Mouse (Mus musculus) intestine, postnatal 0 days (tissue): ENCODE results near the gene Klhl29. TPM values are rescaled to one million over a fixed set of nuclear protein-coding genes. Genes with fewer than 3 reads are reported as not detected.

Experiments used
- ATAC-seq: fragments of 200-750 bp; cut with Nextera tagmentation; 2 replicates; pipeline ENCODE4 v1.8.0; 2017; ENCODE audit warnings: mild to moderate bottlenecking, moderate TSS enrichment, moderate library complexity
- H3K27ac ChIP-seq: fragments of 300-500 bp; sonication (generic); 2 replicates; pipeline ENCODE4 v1.5.1; 2014; ENCODE audit warnings: mild to moderate bottlenecking, low read depth, low read length, moderate library complexity
- H3K27me3 ChIP-seq: fragments of 300-500 bp; sonication (generic); replicated peaks from 2 replicates; pipeline ENCODE4 v1.6.1; 2014; ENCODE audit warnings: low read length, mixed read lengths; ENCODE audit not compliant: control insufficient read depth, insufficient read depth
- H3K36me3 ChIP-seq: fragments of 300-500 bp; sonication (generic); 2 replicates; pipeline ENCODE4 v1.6.1; 2014; ENCODE audit warnings: mild to moderate bottlenecking, moderate library complexity; ENCODE audit not compliant: control insufficient read depth, insufficient read depth
- H3K4me1 ChIP-seq: fragments of 300-500 bp; sonication (generic); replicated peaks from 2 replicates; pipeline ENCODE4 v1.6.1; 2014; ENCODE audit warnings: antibody characterized with exemption, low read length, mixed read lengths; ENCODE audit not compliant: control insufficient read depth, insufficient read depth
- H3K4me2 ChIP-seq: fragments of 300-500 bp; sonication (generic); replicated peaks from 2 replicates; pipeline ENCODE4 v1.6.1; 2014; ENCODE audit warnings: low read depth, mild to moderate bottlenecking, moderate library complexity
- H3K4me3 ChIP-seq: fragments of 300-500 bp; sonication (generic); 2 replicates; pipeline ENCODE4 v1.5.1; 2014; ENCODE audit warnings: low read depth, low read length
- H3K9ac ChIP-seq: fragments of 300-500 bp; sonication (generic); 2 replicates; pipeline ENCODE4 v1.6.1; 2014; ENCODE audit warnings: mild to moderate bottlenecking, low read depth, low read length
- H3K9me3 ChIP-seq: fragments of 300-500 bp; sonication (generic); 2 replicates; pipeline ENCODE4 v1.6.1; 2016; ENCODE audit warnings: mixed run types; ENCODE audit not compliant: control insufficient read depth
- CTCF ChIP-seq: sonication (generic); IDR thresholded peaks from 2 replicates; pipeline ENCODE4 v1.5.1; 2016; ENCODE audit warnings: low read depth, mild to moderate bottlenecking, control low read depth, antibody characterized with exemption, moderate library complexity
- WGBS: fragments of 180-500 bp; shearing (Covaris S2); extraction: QIAGEN DNeasy Blood & Tissue Kit; methylation state at CpG from one replicate; pipeline ENCODE4 v1.1.7; 2014; 5-methylcytosine and 5-hydroxymethylcytosine counted together
- polyA plus RNA-seq: library from polyadenylated mRNA; unstranded; fragments of >200 nt; fragmentation: Nextera tagmentation; extraction: Ambion mirVana; gene quantifications from 2 replicates; pipeline ENCODE4 v1.2.1, GENCODE M21; 2015

Gene Klhl29
- polyA plus RNA-seq, 1 experiment from 2014 or later: 0.34 TPM

DNA sequence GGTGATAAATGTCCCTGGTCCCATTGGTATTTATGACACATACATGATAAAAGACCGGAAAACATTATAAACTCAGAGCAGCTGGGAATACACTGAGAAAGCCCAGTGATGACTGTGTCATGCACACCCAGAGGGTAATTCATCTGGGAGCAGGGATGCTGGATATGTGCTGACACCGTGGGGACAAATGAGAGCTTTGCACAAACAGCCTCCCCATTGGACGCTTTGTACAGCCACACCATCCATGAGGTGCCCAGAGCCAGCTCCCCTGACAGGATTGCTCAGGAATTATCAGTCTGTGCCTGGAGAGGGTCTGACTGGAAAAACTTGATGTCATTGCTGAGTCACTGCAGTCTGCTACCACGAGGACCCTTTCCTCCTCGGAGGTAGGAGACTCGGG is 266.9 kb downstream of the Klhl29 start:
- H3K4me2 ChIP-seq: no peak overlapping the region
- H3K27ac ChIP-seq: no peak overlapping the region
- H3K9me3 ChIP-seq: no peaks in the 10 kb centered on the region
- TF ChIP-seq CTCF: no peak
- no peak for ATAC-seq
- H3K4me3 ChIP-seq: no peak overlapping the region
- no peak overlapping the region for H3K9ac ChIP-seq
- H3K36me3 ChIP-seq: no peaks in the 10 kb centered on the region
- H3K4me1 ChIP-seq: no peaks in the 10 kb centered on the region
- H3K27me3 ChIP-seq: no peaks in the 10 kb centered on the region
- WGBS: 22% methylated on average over 6 of the region's 6 CpGs

DNA sequence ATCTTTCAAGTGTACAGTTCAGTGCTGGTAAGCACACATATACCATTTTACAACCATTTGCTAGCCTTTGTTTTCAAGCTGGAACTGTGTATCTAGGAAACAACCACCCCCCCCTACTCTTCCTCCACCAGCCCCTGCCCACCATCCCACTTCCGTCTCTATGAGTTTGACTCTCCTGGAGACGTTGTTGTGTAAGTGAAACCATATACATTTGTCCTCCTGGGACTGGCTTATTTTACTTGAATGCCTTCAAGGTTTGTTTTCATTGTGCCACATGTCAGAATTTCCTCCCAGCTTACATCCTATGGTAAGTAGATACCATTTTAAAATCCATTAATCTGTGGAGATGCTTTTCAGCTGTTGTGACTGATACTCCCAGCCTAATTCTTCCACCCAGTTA is 267.7 kb downstream of the Klhl29 start:
- 58% methylated on average over 2 of the region's 2 CpGs for WGBS
- no peak overlapping the region for H3K4me3 ChIP-seq
- no peaks in the 10 kb centered on the region for H3K27me3 ChIP-seq
- H3K36me3 ChIP-seq: no peaks in the 10 kb centered on the region
- no peak overlapping the region for H3K9ac ChIP-seq
- no peak overlapping the region for H3K27ac ChIP-seq
- no peaks in the 10 kb centered on the region for H3K4me1 ChIP-seq
- no peak overlapping the region for H3K4me2 ChIP-seq
- ATAC-seq: no peak
- TF ChIP-seq CTCF: no peak
- no peaks in the 10 kb centered on the region for H3K9me3 ChIP-seq

DNA sequence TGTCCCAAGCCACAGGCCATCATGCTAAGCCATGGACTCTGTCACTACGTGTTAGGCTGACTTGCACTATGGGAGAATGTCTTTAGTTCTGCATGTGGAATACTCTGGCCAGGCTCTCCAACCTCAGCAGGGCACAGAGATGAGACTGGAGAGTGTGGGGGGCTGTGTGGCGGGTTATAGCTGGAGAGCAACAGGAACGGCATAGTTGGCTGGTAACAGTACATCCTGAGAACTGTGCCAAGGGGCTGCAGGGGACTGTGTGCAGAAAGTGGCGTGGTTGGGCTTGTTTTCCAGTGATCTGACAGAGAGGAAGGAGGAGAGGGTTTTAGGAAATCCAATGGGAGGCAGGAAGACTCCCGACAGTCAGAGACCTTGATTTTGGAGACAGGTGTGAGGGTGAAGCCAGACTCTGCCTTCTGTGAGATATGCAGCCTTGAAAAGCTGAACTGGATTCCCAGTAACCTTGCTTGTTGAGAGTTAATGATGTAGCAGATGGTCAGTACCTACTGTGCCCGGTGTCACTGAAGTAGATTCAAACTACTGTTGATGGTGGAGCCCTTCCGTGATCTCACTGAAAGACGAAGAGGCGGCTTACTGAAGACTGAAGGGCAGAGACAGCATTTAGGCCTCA is 270.9 kb downstream of the Klhl29 start:
- Histone ChIP-seq H3K4me2 (no peak overlapping the region), H3K4me1 (no peaks in the 10 kb centered on the region), H3K9ac (no peak overlapping the region), H3K36me3 (no peaks in the 10 kb centered on the region), H3K4me3 (no peak overlapping the region), H3K9me3 (no peaks in the 10 kb centered on the region), H3K27me3 (no peaks in the 10 kb centered on the region), H3K27ac (no peak overlapping the region)
- ATAC-seq: no peak
- WGBS: 84% methylated on average over 9 of the region's 9 CpGs
- no peak for TF ChIP-seq CTCF

DNA sequence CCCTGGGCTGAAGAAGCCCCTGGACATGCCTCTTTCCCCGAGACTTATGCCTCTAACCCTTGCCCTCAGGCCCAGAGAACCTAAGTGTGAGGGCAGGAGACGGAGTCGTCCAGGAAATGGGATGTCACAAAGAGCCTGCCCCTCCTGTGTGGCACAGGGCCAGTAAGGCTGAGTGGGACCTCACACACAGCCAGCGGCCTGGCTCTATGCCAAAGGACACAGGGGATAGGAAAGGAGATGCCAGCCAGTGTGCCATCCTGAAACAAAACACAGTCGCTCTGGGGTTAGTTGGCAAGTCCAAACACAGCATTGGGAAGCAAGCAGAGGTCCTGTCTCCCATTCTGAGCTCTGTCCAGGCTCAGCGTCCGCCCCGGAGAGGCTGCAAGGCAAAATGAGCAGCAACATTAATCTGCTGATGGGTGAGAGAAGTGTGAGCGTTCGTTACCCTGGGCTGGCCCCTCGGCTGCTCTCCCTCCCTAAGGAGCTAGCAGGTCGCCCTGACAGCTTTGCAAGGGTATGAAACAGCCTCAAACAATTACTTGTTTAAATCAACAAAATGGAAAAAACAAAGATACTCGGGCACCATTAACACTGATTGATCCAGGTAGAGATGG is 274.0 kb downstream of the Klhl29 start:
- Histone ChIP-seq H3K9me3 (no peaks in the 10 kb centered on the region), H3K4me3 (no peak overlapping the region), H3K4me1 (no peaks in the 10 kb centered on the region), H3K9ac (no peak overlapping the region), H3K36me3 (no peaks in the 10 kb centered on the region), H3K27me3 (no peaks in the 10 kb centered on the region), H3K27ac (no peak overlapping the region), H3K4me2 (no peak overlapping the region)
- WGBS: 61% methylated on average over 13 of the region's 13 CpGs
- no peak for TF ChIP-seq CTCF
- no peak for ATAC-seq

DNA sequence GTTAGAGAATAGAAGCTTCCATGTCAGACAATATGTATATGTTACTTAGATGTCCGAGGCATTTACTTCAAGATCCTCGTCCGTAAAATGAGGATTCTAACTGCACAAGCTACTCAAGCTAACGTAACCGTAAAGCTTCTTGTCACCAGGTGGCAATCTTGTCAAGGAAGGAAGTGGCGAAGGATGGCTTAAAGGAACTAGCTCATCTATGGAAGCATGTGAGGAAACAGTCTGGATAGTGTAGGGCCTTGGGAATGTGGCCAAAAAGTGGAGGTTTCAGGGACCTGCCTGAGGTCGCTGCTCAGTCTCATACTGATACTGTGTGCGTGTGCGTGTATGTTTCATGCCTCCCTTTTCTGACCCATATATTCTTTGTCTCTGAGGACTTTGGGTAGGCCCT is 275.9 kb downstream of the Klhl29 start:
- ATAC-seq: no peak
- 85% methylated on average over 9 of the region's 9 CpGs for WGBS

DNA sequence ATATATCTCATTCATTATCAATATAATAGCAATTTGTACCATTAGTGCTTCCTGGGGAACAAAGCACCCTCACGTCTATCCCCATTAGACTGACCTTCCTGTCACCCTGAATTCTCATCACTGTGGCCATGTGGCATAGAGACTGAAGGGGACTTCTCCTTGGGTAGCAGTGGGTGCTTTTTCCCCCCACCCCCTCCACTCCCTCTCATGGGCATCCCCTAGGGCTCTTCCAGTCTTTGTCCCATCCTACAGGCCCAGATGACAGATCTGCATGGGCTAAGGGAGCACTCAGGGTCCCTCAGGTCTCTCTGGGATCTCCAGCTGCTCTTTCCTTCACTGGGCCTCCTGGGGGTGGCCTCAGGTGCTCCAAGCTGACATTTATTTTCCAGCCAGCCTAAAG is 286.8 kb downstream of the Klhl29 start:
- TF ChIP-seq CTCF: no peak
- no peak for ATAC-seq
- H3K27ac ChIP-seq: no peak overlapping the region

More for the DNA sequence above, 275.9 kb downstream of the Klhl29 start:
- no peak overlapping the region for H3K4me2 ChIP-seq
- no peak overlapping the region for H3K9ac ChIP-seq
- no peaks in the 10 kb centered on the region for H3K9me3 ChIP-seq
- no peaks in the 10 kb centered on the region for H3K27me3 ChIP-seq
- H3K4me3 ChIP-seq: no peak overlapping the region
- no peaks in the 10 kb centered on the region for H3K36me3 ChIP-seq
- no peak overlapping the region for H3K27ac ChIP-seq
- peak; percentile 50 for TF ChIP-seq CTCF
- H3K4me1 ChIP-seq: no peaks in the 10 kb centered on the region

More for the DNA sequence above, 286.8 kb downstream of the Klhl29 start:
- Histone ChIP-seq H3K9me3 (no peaks in the 10 kb centered on the region), H3K36me3 (no peaks in the 10 kb centered on the region), H3K9ac (no peak overlapping the region), H3K4me1 (no peaks in the 10 kb centered on the region), H3K4me2 (no peak overlapping the region), H3K4me3 (no peak overlapping the region), H3K27me3 (no peaks in the 10 kb centered on the region)
- 61% methylated on average over 1 of the region's 1 CpGs for WGBS
